Mouse (Mus musculus): ENCODE measurements around the gene 5730522E02Rik. TPM values are rescaled to one million over a fixed set of nuclear protein-coding genes. Genes with fewer than 3 reads are reported as not detected.

5730522E02Rik gene
- polyA plus RNA-seq, 1 experiment, result not detected

DNA sequence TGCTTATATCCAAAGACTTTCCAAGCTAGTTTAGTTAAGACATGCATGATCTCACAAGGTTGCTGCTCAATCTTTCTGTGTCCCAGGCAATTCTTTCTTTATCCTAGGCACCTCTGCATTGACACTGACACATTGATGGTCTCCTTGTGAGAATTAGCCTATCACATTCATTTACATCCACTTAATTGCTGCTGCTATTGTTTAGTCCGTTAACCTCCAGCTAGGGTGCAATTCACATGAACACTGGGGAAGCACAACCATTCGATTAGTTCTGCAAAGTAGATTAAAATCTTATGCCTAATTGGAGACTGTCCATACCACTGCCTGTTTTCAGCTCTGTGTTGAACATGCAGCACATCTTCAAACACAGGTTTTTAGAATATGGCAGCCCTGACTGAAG is 603.7 kb downstream of the 5730522E02Rik start:
- no peaks in the 10 kb centered on the region for H3K36me3 ChIP-seq (ENCODE audit: control insufficient read depth, insufficient read depth)
- no peaks in the 10 kb centered on the region for H3K79me2 ChIP-seq (ENCODE audit: control insufficient read depth, insufficient read depth)
- H3K4me2 ChIP-seq (ENCODE audit: low read depth), result no peak overlapping the region
- H3ac ChIP-seq (ENCODE audit: control insufficient read depth, insufficient read length), result no peak overlapping the region
- no peaks in the 10 kb centered on the region for H3K27me3 ChIP-seq (ENCODE audit: control insufficient read depth, insufficient read depth, insufficient read length)
- no peak for TF ChIP-seq SRF (IDR thresholded peaks at IDR 0.05; ENCODE audit: control insufficient read depth, insufficient read length, low read depth)
- TF ChIP-seq MYOG (IDR thresholded peaks at IDR 0.05; ENCODE audit: control insufficient read depth in 1 of 3, insufficient read depth in 1 of 3, insufficient read length in 2 of 3, low read depth in 2 of 3), result no peak
- TF ChIP-seq CEBPB (IDR thresholded peaks at IDR 0.05; ENCODE audit: insufficient read depth, poor library complexity, severe bottlenecking), result no peak
- TF ChIP-seq POLR2A (IDR thresholded peaks at IDR 0.05; ENCODE audit: insufficient read length, low read depth), result no peak
- no peak for TF ChIP-seq USF1 (IDR thresholded peaks at IDR 0.05; ENCODE audit: low read depth)
- TF ChIP-seq TCF3 (IDR thresholded peaks at IDR 0.05; ENCODE audit: insufficient read length, low read depth), result no peak
- TF ChIP-seq TCF12 (IDR thresholded peaks at IDR 0.05; ENCODE audit: insufficient read depth, poor library complexity, severe bottlenecking), result no peak
- TF ChIP-seq MAX (IDR thresholded peaks at IDR 0.05; ENCODE audit: low read depth), result no peak
- TF ChIP-seq MYOD1 (IDR thresholded peaks at IDR 0.05; ENCODE audit: control insufficient read depth in 1 of 3, insufficient read length in 2 of 3, low read depth in 2 of 3), result no peak
- no peak for TF ChIP-seq POLR2AphosphoS2 (IDR thresholded peaks at IDR 0.05; ENCODE audit: insufficient read length, low read depth)
- no peak for TF ChIP-seq REST (IDR thresholded peaks at IDR 0.05; ENCODE audit: insufficient read depth, insufficient read length)
- no peak for TF ChIP-seq E2F4 (IDR thresholded peaks at IDR 0.05; ENCODE audit: insufficient read depth)
- H3K4me3 ChIP-seq, result no peak overlapping the region

DNA sequence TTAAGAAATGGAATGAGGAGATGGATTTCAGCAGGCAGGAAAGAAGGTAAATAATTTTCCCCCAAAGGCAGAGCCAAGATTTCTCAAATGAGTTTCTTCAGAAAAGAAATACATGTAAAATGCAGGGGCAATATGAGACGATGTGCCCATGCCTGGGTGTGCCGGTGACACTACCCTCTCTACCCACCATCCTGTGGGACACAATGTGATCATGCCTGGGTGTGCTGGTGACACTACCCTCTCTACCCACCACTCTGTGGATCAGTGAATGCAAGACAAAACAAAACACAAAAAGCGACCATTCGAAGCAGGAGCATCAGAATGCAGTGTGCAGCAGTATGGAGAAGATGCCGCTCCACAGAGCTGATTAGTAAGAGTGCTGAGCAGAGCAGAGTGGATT is 610.5 kb downstream of the 5730522E02Rik start:
- TF ChIP-seq USF1 (IDR thresholded peaks at IDR 0.05; ENCODE audit: low read depth) (no peak), POLR2AphosphoS2 (IDR thresholded peaks at IDR 0.05; ENCODE audit: insufficient read length, low read depth) (no peak), MAX (IDR thresholded peaks at IDR 0.05; ENCODE audit: low read depth) (no peak), CEBPB (IDR thresholded peaks at IDR 0.05; ENCODE audit: insufficient read depth, poor library complexity, severe bottlenecking) (no peak), MYOD1 (IDR thresholded peaks at IDR 0.05; ENCODE audit: control insufficient read depth in 1 of 3, insufficient read length in 2 of 3, low read depth in 2 of 3) (no peak), TCF3 (IDR thresholded peaks at IDR 0.05; ENCODE audit: insufficient read length, low read depth) (no peak), SRF (IDR thresholded peaks at IDR 0.05; ENCODE audit: control insufficient read depth, insufficient read length, low read depth) (no peak), MYOG (IDR thresholded peaks at IDR 0.05; ENCODE audit: control insufficient read depth in 1 of 3, insufficient read depth in 1 of 3, insufficient read length in 2 of 3, low read depth in 2 of 3) (no peak), POLR2A (IDR thresholded peaks at IDR 0.05; ENCODE audit: insufficient read length, low read depth) (no peak), E2F4 (IDR thresholded peaks at IDR 0.05; ENCODE audit: insufficient read depth) (no peak), TCF12 (IDR thresholded peaks at IDR 0.05; ENCODE audit: insufficient read depth, poor library complexity, severe bottlenecking) (no peak), REST (IDR thresholded peaks at IDR 0.05; ENCODE audit: insufficient read depth, insufficient read length) (no peak)

DNA sequence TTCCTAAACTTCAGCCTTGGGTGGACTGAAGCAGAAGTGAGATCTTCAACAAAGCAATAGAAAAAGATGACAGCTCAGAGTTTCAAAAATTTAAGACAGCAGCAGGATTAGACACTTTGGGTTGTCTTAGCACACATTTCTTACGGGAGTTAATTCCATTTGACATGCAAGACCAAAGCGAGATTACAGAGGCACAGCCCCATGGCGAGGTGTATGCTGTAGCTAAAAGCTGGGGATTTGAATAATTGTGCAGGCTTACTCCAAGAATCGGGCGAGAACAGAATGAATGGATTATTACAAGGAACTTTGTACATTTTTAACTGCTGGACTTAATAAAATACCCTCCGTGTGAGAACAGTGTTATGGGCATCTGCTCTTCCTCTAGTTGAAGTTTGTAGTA is 615.3 kb downstream of the 5730522E02Rik start:
- Histone ChIP-seq H3ac (ENCODE audit: control insufficient read depth, insufficient read length) (no peak overlapping the region), H3K4me3 (no peak overlapping the region), H3K27me3 (ENCODE audit: control insufficient read depth, insufficient read depth, insufficient read length) (no peaks in the 10 kb centered on the region), H3K79me2 (ENCODE audit: control insufficient read depth, insufficient read depth) (no peaks in the 10 kb centered on the region), H3K4me2 (ENCODE audit: low read depth) (no peak overlapping the region), H3K36me3 (ENCODE audit: control insufficient read depth, insufficient read depth) (no peaks in the 10 kb centered on the region)
- TF ChIP-seq POLR2A (IDR thresholded peaks at IDR 0.05; ENCODE audit: insufficient read length, low read depth), result no peak
- TF ChIP-seq CEBPB (IDR thresholded peaks at IDR 0.05; ENCODE audit: insufficient read depth, poor library complexity, severe bottlenecking), result no peak
- no peak for TF ChIP-seq MYOG (IDR thresholded peaks at IDR 0.05; ENCODE audit: control insufficient read depth in 1 of 3, insufficient read depth in 1 of 3, insufficient read length in 2 of 3, low read depth in 2 of 3)
- TF ChIP-seq TCF3 (IDR thresholded peaks at IDR 0.05; ENCODE audit: insufficient read length, low read depth), result no peak
- TF ChIP-seq POLR2AphosphoS2 (IDR thresholded peaks at IDR 0.05; ENCODE audit: insufficient read length, low read depth), result no peak
- TF ChIP-seq TCF12 (IDR thresholded peaks at IDR 0.05; ENCODE audit: insufficient read depth, poor library complexity, severe bottlenecking), result no peak
- TF ChIP-seq USF1 (IDR thresholded peaks at IDR 0.05; ENCODE audit: low read depth), result no peak
- TF ChIP-seq E2F4 (IDR thresholded peaks at IDR 0.05; ENCODE audit: insufficient read depth), result no peak
- TF ChIP-seq MYOD1 (IDR thresholded peaks at IDR 0.05; ENCODE audit: control insufficient read depth in 1 of 3, insufficient read length in 2 of 3, low read depth in 2 of 3), result no peak
- TF ChIP-seq MAX (IDR thresholded peaks at IDR 0.05; ENCODE audit: low read depth), result no peak
- TF ChIP-seq SRF (IDR thresholded peaks at IDR 0.05; ENCODE audit: control insufficient read depth, insufficient read length, low read depth), result no peak

More for the DNA sequence above, 610.5 kb downstream of the 5730522E02Rik start:
- Histone ChIP-seq H3K27me3 (ENCODE audit: control insufficient read depth, insufficient read depth, insufficient read length) (no peaks in the 10 kb centered on the region), H3K4me2 (ENCODE audit: low read depth) (no peak overlapping the region), H3ac (ENCODE audit: control insufficient read depth, insufficient read length) (no peak overlapping the region), H3K4me3 (no peak overlapping the region), H3K79me2 (ENCODE audit: control insufficient read depth, insufficient read depth) (no peaks in the 10 kb centered on the region), H3K36me3 (ENCODE audit: control insufficient read depth, insufficient read depth) (no peaks in the 10 kb centered on the region)

GRCm38 (mm10) chr11:25594780-25595179 is 615.8 kb downstream of the 5730522E02Rik start:
- Histone ChIP-seq H3K4me2 (ENCODE audit: low read depth) (no peak overlapping the region), H3K79me2 (ENCODE audit: control insufficient read depth, insufficient read depth) (no peaks in the 10 kb centered on the region), H3ac (ENCODE audit: control insufficient read depth, insufficient read length) (no peak overlapping the region), H3K27me3 (ENCODE audit: control insufficient read depth, insufficient read depth, insufficient read length) (no peaks in the 10 kb centered on the region), H3K4me3 (no peak overlapping the region), H3K36me3 (ENCODE audit: control insufficient read depth, insufficient read depth) (no peaks in the 10 kb centered on the region)
- no peak for TF ChIP-seq POLR2A (IDR thresholded peaks at IDR 0.05; ENCODE audit: insufficient read length, low read depth)

DNA sequence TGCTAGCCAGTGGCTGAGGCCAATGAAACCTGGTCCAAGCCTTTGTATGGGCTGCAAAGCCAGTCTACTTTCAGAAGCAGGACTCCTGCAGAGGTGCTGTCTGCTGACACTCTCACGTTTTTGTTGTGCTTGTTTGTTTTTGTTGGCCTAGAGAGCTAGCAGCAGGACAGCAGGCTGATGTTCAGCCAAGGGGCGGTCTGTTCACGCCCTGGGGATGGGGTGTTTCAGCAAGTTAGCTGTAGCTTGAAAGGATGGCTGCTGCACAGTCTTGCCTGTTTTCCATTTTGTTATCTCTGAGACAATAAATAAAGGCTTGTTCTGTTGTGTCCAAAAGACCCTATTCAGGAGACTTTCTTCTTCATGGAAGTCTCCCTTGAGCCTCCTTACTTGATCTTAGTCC is 618.3 kb downstream of the 5730522E02Rik start:
- no peak overlapping the region for H3ac ChIP-seq (ENCODE audit: control insufficient read depth, insufficient read length)
- no peak for TF ChIP-seq MYOG (IDR thresholded peaks at IDR 0.05; ENCODE audit: control insufficient read depth in 1 of 3, insufficient read depth in 1 of 3, insufficient read length in 2 of 3, low read depth in 2 of 3)
- TF ChIP-seq POLR2AphosphoS2 (IDR thresholded peaks at IDR 0.05; ENCODE audit: insufficient read length, low read depth), result no peak
- TF ChIP-seq TCF12 (IDR thresholded peaks at IDR 0.05; ENCODE audit: insufficient read depth, poor library complexity, severe bottlenecking), result no peak
- no peak for TF ChIP-seq CEBPB (IDR thresholded peaks at IDR 0.05; ENCODE audit: insufficient read depth, poor library complexity, severe bottlenecking)
- no peak for TF ChIP-seq E2F4 (IDR thresholded peaks at IDR 0.05; ENCODE audit: insufficient read depth)
- no peak for TF ChIP-seq MYOD1 (IDR thresholded peaks at IDR 0.05; ENCODE audit: control insufficient read depth in 1 of 3, insufficient read length in 2 of 3, low read depth in 2 of 3)
- TF ChIP-seq REST (IDR thresholded peaks at IDR 0.05; ENCODE audit: insufficient read depth, insufficient read length), result no peak
- TF ChIP-seq POLR2A (IDR thresholded peaks at IDR 0.05; ENCODE audit: insufficient read length, low read depth), result no peak
- TF ChIP-seq USF1 (IDR thresholded peaks at IDR 0.05; ENCODE audit: low read depth), result no peak
- TF ChIP-seq SRF (IDR thresholded peaks at IDR 0.05; ENCODE audit: control insufficient read depth, insufficient read length, low read depth), result no peak
- TF ChIP-seq MAX (IDR thresholded peaks at IDR 0.05; ENCODE audit: low read depth), result no peak
- no peak for TF ChIP-seq TCF3 (IDR thresholded peaks at IDR 0.05; ENCODE audit: insufficient read length, low read depth)
- no peak overlapping the region for H3K4me2 ChIP-seq (ENCODE audit: low read depth)

More for the DNA sequence above, 618.3 kb downstream of the 5730522E02Rik start:
- H3K36me3 ChIP-seq (ENCODE audit: control insufficient read depth, insufficient read depth), result no peaks in the 10 kb centered on the region
- H3K27me3 ChIP-seq (ENCODE audit: control insufficient read depth, insufficient read depth, insufficient read length), result no peaks in the 10 kb centered on the region
- H3K4me3 ChIP-seq, result no peak overlapping the region
- H3K79me2 ChIP-seq (ENCODE audit: control insufficient read depth, insufficient read depth), result no peaks in the 10 kb centered on the region

Data from myocyte (in vitro differentiated cells).